Mouse (Mus musculus) natural killer cell, adult 2 months (primary cell): Measurements from ENCODE around the gene Smo.
A peak's percentile ranks its signal among the peaks of the same experiment; 100 is the strongest.

Source experiments
- DNase-seq, 2 experiments: peaks; one replicate each; pipeline ENCODE4 v3.0.0; 2022; ENCODE audit warnings: low spot score in 2 of 2

The Smo gene

GRCm38 (mm10) chr6:29735336-29735688 lies at the start of gene Smo:
Gene Smo, plus strand, starts transcription at chr6:29735503.
- no peak for DNase-seq

- DNase-seq = no peak
These were observed 49.4 kb upstream of the Smo start for GRCm38 (mm10) chr6:29685952-29686351.

- no peak for DNase-seq
These were observed 45.8 kb upstream of the Smo start for GRCm38 (mm10) chr6:29689458-29689857.

GRCm38 (mm10) chr6:29693953-29694352 lies 41.4 kb upstream of the Smo start, which contains the start of gene Tspan33:
Gene Tspan33, plus strand, starts transcription at chr6:29694222.
- peak; percentile 73 to 74 for DNase-seq

GRCm38 (mm10) chr6:29694375-29695289 lies 40.7 kb upstream of the Smo start:
- no peak for DNase-seq

GRCm38 (mm10) chr6:29695290-29695674 lies 40.0 kb upstream of the Smo start:
- no peak for DNase-seq

- no peak for DNase-seq
These were observed 39.3 kb upstream of the Smo start for GRCm38 (mm10) chr6:29695975-29696374.

GRCm38 (mm10) chr6:29697139-29697538 lies 38.2 kb upstream of the Smo start:
- no peak for DNase-seq

GRCm38 (mm10) chr6:29697548-29697947 lies 37.8 kb upstream of the Smo start:
- DNase-seq = no peak

- DNase-seq = no peak
These were observed 36.1 kb upstream of the Smo start for GRCm38 (mm10) chr6:29699085-29699745.

GRCm38 (mm10) chr6:29701051-29701450 lies 34.3 kb upstream of the Smo start:
- no peak for DNase-seq

- no peak for DNase-seq
These were observed 33.2 kb upstream of the Smo start for GRCm38 (mm10) chr6:29702126-29702525.

GRCm38 (mm10) chr6:29704143-29704542 lies 31.2 kb upstream of the Smo start:
- DNase-seq = no peak

GRCm38 (mm10) chr6:29707902-29708301 lies 27.4 kb upstream of the Smo start:
- DNase-seq = no peak

GRCm38 (mm10) chr6:29711318-29711717 lies 24.0 kb upstream of the Smo start:
- no peak for DNase-seq

- DNase-seq = no peak
These were observed 23.2 kb upstream of the Smo start for GRCm38 (mm10) chr6:29712011-29712584.

GRCm38 (mm10) chr6:29716624-29717365 lies 18.5 kb upstream of the Smo start:
- DNase-seq = no peak

- DNase-seq = no peak
These were observed 17.8 kb upstream of the Smo start for GRCm38 (mm10) chr6:29717541-29717940.

- no peak for DNase-seq
These were observed 17.3 kb upstream of the Smo start for GRCm38 (mm10) chr6:29717952-29718521.

- no peak for DNase-seq
These were observed 16.4 kb upstream of the Smo start for GRCm38 (mm10) chr6:29718894-29719329.

- DNase-seq = no peak
These were observed 13.4 kb upstream of the Smo start for GRCm38 (mm10) chr6:29721890-29722289.
